Mouse (Mus musculus) limb, embryonic 13.5 days (tissue): ENCODE results near the gene Kif13a. TPM values are rescaled to one million over a fixed set of nuclear protein-coding genes. Genes with fewer than 3 reads are reported as not detected.

Experiments used
- ATAC-seq: fragments of 200-750 bp; cut with Nextera tagmentation; 2 replicates; pipeline ENCODE4 v1.8.0; 2017; ENCODE audit warnings: low read depth, moderate number of reproducible peaks, moderate TSS enrichment; ENCODE audit not compliant: low FRiP score
- H3K27ac ChIP-seq: fragments of 300-500 bp; sonication (generic); 2 replicates; pipeline ENCODE4 v1.5.1; 2015; ENCODE audit warnings: inconsistent platforms, mild to moderate bottlenecking, moderate library complexity
- H3K27me3 ChIP-seq: fragments of 300-500 bp; sonication (generic); 2 replicates; pipeline ENCODE4 v1.6.1; 2015; ENCODE audit warnings: mild to moderate bottlenecking, inconsistent platforms
- H3K36me3 ChIP-seq: fragments of 300-500 bp; sonication (generic); 2 replicates; pipeline ENCODE4 v1.6.1; 2015; ENCODE audit warnings: inconsistent platforms, mild to moderate bottlenecking, moderate library complexity
- H3K4me1 ChIP-seq: fragments of 300-500 bp; sonication (generic); 2 replicates; pipeline ENCODE4 v1.6.1; 2015; ENCODE audit warnings: inconsistent platforms
- H3K4me2 ChIP-seq: fragments of 300-500 bp; sonication (generic); replicated peaks from 2 replicates; pipeline ENCODE4 v1.6.1; 2015; ENCODE audit warnings: inconsistent platforms, mild to moderate bottlenecking, moderate library complexity
- H3K4me3 ChIP-seq: fragments of 300-500 bp; sonication (generic); 2 replicates; pipeline ENCODE4 v1.5.1; 2015; ENCODE audit warnings: moderate library complexity, mild to moderate bottlenecking, inconsistent platforms
- H3K9ac ChIP-seq: fragments of 300-500 bp; sonication (generic); 2 replicates; pipeline ENCODE4 v1.6.1; 2015; ENCODE audit warnings: mild to moderate bottlenecking, inconsistent platforms
- H3K9me3 ChIP-seq: fragments of 300-500 bp; sonication (generic); 2 replicates; pipeline ENCODE4 v1.6.1; 2016; ENCODE audit warnings: inconsistent platforms
- WGBS: fragments of 180-500 bp; shearing (Covaris S2); methylation state at CpG from one replicate; pipeline ENCODE4 v1.1.7; 2015; 5-methylcytosine and 5-hydroxymethylcytosine counted together
- polyA plus RNA-seq: library from polyadenylated mRNA; unstranded; fragments of >200 nt; fragmentation: Nextera tagmentation; extraction: Ambion mirVana; gene quantifications from 2 replicates; pipeline ENCODE4 v1.2.1, GENCODE M21; 2015

Gene Kif13a
- polyA plus RNA-seq, 1 experiment from 2014 or later, result 17.4 TPM

DNA sequence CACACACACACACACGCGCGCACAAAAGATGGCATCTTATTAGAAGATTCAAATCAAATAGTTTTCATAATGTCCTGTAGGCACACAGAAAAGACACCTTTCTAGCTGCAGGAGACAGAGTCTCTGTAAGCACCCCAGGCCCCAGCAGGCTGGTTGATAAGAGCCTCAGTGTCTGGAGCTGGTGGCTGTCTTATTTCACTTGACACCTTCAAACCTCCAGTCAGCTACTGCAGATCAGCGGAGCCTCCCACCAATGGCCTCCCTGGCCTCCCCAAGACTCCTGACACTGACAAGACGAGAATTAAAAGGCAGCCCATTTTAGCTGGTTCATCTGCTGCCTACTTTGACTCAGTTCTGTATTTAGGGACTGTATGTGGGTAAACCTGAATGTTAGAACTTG is 11.2 kb downstream of the Kif13a start:
- Histone ChIP-seq H3K36me3 (0 out of 2 replicates have a peak, but pooled peaks cover 5% of the 10 kb centered on the region), H3K9me3 (no peaks in the 10 kb centered on the region), H3K4me3 (no peak overlapping the region), H3K4me1 (peaks cover 19% of the 10 kb centered on the region), H3K27ac (no peak overlapping the region), H3K27me3 (no peaks in the 10 kb centered on the region), H3K9ac (no peak overlapping the region), H3K4me2 (no peak overlapping the region)
- ATAC-seq, result no peak
- WGBS, result 64% methylated on average over 5 of the region's 5 CpGs

GRCm38 (mm10) chr13:46911960-46912359 is 17.7 kb downstream of the Kif13a start:
- ATAC-seq, result no peak
- H3K4me2 ChIP-seq, result no peak overlapping the region
- H3K9ac ChIP-seq, result no peak overlapping the region
- no peak overlapping the region for H3K27ac ChIP-seq
- H3K4me1 ChIP-seq, result peaks cover 45% of the 10 kb centered on the region
- no peaks in the 10 kb centered on the region for H3K9me3 ChIP-seq
- WGBS, result 76% methylated on average over 6 of the region's 6 CpGs
- peaks cover 8% of the 10 kb centered on the region; the same call in 1 of the 2 replicates for H3K36me3 ChIP-seq
- H3K27me3 ChIP-seq, result no peaks in the 10 kb centered on the region
- H3K4me3 ChIP-seq, result no peak overlapping the region

DNA sequence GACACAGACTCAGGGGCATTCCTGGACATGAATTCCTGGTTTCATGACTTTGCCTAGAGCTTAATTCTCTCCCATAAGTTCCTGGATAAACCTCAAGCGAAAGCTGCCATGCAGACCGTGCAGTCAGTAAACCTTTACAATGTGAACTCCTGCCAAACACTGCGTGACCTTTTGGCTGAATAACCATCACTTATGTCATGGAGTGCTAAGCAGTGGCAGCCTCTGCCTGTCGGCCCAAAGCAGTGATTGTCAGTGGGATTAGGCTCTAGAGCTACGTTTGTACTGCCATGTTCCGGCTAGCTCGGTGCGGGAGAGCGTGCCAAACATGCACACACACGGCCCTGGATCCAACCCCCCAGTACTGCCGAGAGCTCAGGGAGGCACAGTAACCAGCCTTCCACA is 18.6 kb downstream of the Kif13a start:
- Histone ChIP-seq H3K27me3 (no peaks in the 10 kb centered on the region), H3K4me3 (no peak overlapping the region), H3K9ac (no peak overlapping the region), H3K36me3 (peaks cover 8% of the 10 kb centered on the region; the same call in 1 of the 2 replicates), H3K4me2 (no peak overlapping the region; the same call in 1 of the 2 replicates), H3K27ac (no peak overlapping the region; the same call in 1 of the 2 replicates), H3K4me1 (peaks cover 45% of the 10 kb centered on the region), H3K9me3 (no peaks in the 10 kb centered on the region)
- 37% methylated on average over 11 of the region's 11 CpGs for WGBS
- no peak for ATAC-seq

GRCm38 (mm10) chr13:46909946-46910345 is 19.7 kb downstream of the Kif13a start:
- Histone ChIP-seq H3K4me2 (no peak overlapping the region), H3K4me3 (no peak overlapping the region), H3K27me3 (no peaks in the 10 kb centered on the region), H3K9me3 (no peaks in the 10 kb centered on the region), H3K9ac (no peak overlapping the region), H3K36me3 (peaks cover 8% of the 10 kb centered on the region; the same call in 1 of the 2 replicates), H3K27ac (no peak overlapping the region), H3K4me1 (peaks cover 45% of the 10 kb centered on the region)
- 79% methylated on average over 3 of the region's 3 CpGs for WGBS
- no peak for ATAC-seq

- 70% methylated on average over 12 of the region's 12 CpGs for WGBS
- no peak overlapping the region for H3K4me2 ChIP-seq
- no peak overlapping the region for H3K27ac ChIP-seq
- H3K9me3 ChIP-seq, result no peaks in the 10 kb centered on the region
- H3K27me3 ChIP-seq, result no peaks in the 10 kb centered on the region
- ATAC-seq, result no peak
- H3K36me3 ChIP-seq, result peaks cover 4% of the 10 kb centered on the region; the same call in 1 of the 2 replicates
- H3K9ac ChIP-seq, result no peak overlapping the region
- H3K4me3 ChIP-seq, result no peak overlapping the region
- H3K4me1 ChIP-seq, result peaks cover 45% of the 10 kb centered on the region
Measured at GRCm38 (mm10) chr13:46909005-46909565, 20.6 kb downstream of the Kif13a start.

DNA sequence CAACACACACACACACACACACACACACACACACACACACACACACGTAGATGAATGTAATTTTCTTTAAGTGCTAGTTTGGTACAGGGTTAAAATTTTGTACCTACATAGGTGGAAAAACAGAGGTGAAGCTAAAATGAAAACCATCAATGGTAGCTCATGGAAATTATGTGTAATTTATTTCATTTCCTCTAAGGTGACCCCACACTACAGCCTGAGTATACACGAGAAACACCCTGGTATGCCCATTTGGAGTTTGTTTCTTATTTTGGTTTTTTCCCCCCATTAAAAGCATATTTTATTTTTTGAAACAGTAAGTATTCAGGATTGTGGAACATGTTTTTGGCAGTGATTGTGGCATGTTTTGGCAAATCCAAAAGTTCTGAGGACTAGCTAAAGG is 21.3 kb downstream of the Kif13a start:
- Histone ChIP-seq H3K27me3 (no peaks in the 10 kb centered on the region), H3K27ac (no peak overlapping the region), H3K9me3 (no peaks in the 10 kb centered on the region), H3K4me2 (no peak overlapping the region), H3K4me1 (peaks cover 45% of the 10 kb centered on the region), H3K4me3 (no peak overlapping the region), H3K36me3 (peaks cover 6% of the 10 kb centered on the region; the same call in 1 of the 2 replicates), H3K9ac (no peak overlapping the region)
- ATAC-seq, result no peak
- WGBS, result 67% methylated on average over 2 of the region's 2 CpGs

DNA sequence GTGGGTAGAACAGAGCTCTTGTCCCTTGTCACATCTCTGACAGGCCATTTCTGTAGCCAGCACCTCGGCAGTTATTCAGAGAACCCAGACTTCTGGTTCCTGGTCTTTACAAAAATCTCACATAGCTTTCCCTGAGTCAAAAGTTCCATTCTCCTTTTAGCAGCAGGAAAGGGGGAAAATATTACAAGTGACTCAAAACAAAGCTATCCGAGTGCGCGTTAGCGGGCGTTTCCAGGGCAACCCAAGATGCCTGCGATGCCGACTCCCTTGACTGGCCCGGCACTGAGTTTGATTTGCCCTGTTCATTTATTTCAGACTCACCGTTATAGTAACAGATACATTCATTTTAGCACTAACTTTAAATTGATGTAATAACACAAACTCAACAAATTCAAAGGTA is 21.8 kb downstream of the Kif13a start:
- H3K27ac ChIP-seq, result peak overlapping the region; percentile 33; the same call in 1 of the 2 replicates
- 0 out of 2 replicates have a peak, but pooled peaks cover 8% of the 10 kb centered on the region for H3K36me3 ChIP-seq
- ATAC-seq, result no peak
- no peak overlapping the region for H3K4me3 ChIP-seq
- H3K9ac ChIP-seq, result no peak overlapping the region
- peaks cover 45% of the 10 kb centered on the region for H3K4me1 ChIP-seq
- no peaks in the 10 kb centered on the region for H3K27me3 ChIP-seq
- WGBS, result 68% methylated on average over 10 of the region's 10 CpGs
- H3K9me3 ChIP-seq, result no peaks in the 10 kb centered on the region
- H3K4me2 ChIP-seq, result no peak overlapping the region

- Histone ChIP-seq H3K4me1 (peaks cover 45% of the 10 kb centered on the region), H3K27ac (no peak overlapping the region), H3K9ac (no peak overlapping the region), H3K27me3 (no peaks in the 10 kb centered on the region), H3K36me3 (0 out of 2 replicates have a peak, but pooled peaks cover 8% of the 10 kb centered on the region), H3K4me3 (no peak overlapping the region), H3K4me2 (no peak overlapping the region), H3K9me3 (no peaks in the 10 kb centered on the region)
- WGBS, result 89% methylated on average over 4 of the region's 4 CpGs
- no peak for ATAC-seq
Measured at GRCm38 (mm10) chr13:46907115-46907514, 22.6 kb downstream of the Kif13a start.

GRCm38 (mm10) chr13:46905971-46906370 is 23.7 kb downstream of the Kif13a start:
- Histone ChIP-seq H3K9ac (no peak overlapping the region), H3K4me2 (no peak overlapping the region), H3K36me3 (0 out of 2 replicates have a peak, but pooled peaks cover 8% of the 10 kb centered on the region), H3K4me1 (peaks cover 36% of the 10 kb centered on the region), H3K27ac (no peak overlapping the region), H3K27me3 (no peaks in the 10 kb centered on the region), H3K4me3 (no peak overlapping the region), H3K9me3 (no peaks in the 10 kb centered on the region)
- no peak for ATAC-seq
- 91% methylated on average over 5 of the region's 5 CpGs for WGBS

GRCm38 (mm10) chr13:46904982-46905621 is 24.6 kb downstream of the Kif13a start:
- no peaks in the 10 kb centered on the region for H3K27me3 ChIP-seq
- 90% methylated on average over 14 of the region's 14 CpGs for WGBS
- no peak overlapping the region for H3K4me3 ChIP-seq
- H3K9me3 ChIP-seq, result no peaks in the 10 kb centered on the region
- no peak for ATAC-seq
- no peak overlapping the region for H3K4me2 ChIP-seq
- 0 out of 2 replicates have a peak, but pooled peaks cover 8% of the 10 kb centered on the region for H3K36me3 ChIP-seq
- H3K4me1 ChIP-seq, result peaks cover 27% of the 10 kb centered on the region
- no peak overlapping the region for H3K27ac ChIP-seq
- H3K9ac ChIP-seq, result no peak overlapping the region

DNA sequence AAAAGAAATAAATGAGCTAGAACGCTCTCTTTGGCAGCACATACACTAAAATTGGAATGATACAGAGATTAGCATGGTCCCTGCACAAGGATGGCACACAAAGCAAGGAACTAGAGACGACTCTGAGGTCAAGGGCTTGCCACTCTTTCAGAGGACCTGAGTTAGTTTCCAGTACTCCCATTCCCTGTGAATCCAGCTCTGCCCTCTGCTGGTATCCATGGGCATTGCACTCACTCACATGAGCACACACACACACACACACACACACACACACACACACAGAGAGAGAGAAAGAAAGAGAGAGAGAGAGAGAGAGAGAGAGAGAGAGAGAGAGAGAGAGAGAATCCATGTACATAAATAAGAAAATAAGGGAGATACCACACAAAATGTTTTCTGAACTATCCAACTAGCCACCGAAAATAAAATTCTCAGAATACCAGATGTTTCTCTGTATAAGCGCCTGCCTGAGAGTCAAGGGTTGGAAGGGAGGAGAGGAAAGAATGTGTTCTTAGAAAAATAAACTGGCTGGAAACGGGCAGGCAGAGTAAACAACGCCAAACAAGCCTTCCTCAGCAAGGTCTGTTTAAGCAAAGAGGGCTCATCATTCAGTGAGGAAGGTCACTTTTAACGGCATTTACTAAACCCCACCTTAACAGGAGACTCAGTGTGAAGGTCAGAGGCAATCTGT is 27.0 kb downstream of the Kif13a start:
- Histone ChIP-seq H3K4me1 (peaks cover 8% of the 10 kb centered on the region; the same call in 1 of the 2 replicates), H3K4me2 (no peak overlapping the region), H3K36me3 (0 out of 2 replicates have a peak, but pooled peaks cover 8% of the 10 kb centered on the region), H3K27ac (no peak overlapping the region), H3K27me3 (no peaks in the 10 kb centered on the region), H3K9me3 (no peaks in the 10 kb centered on the region), H3K4me3 (no peak overlapping the region), H3K9ac (no peak overlapping the region)
- WGBS, result 94% methylated on average over 7 of the region's 7 CpGs
- no peak for ATAC-seq

GRCm38 (mm10) chr13:46900870-46901555 is 28.7 kb downstream of the Kif13a start:
- Histone ChIP-seq H3K9ac (no peak overlapping the region), H3K27me3 (no peaks in the 10 kb centered on the region), H3K4me3 (no peak overlapping the region), H3K4me1 (no peaks in the 10 kb centered on the region), H3K36me3 (0 out of 2 replicates have a peak, but pooled peaks cover 8% of the 10 kb centered on the region), H3K4me2 (no peak overlapping the region), H3K27ac (no peak overlapping the region), H3K9me3 (no peaks in the 10 kb centered on the region)
- ATAC-seq, result no peak
- WGBS, result 93% methylated on average over 11 of the region's 11 CpGs
